ENCODE assay signal across 13 mouse cellular contexts in the genomic region with DNA sequence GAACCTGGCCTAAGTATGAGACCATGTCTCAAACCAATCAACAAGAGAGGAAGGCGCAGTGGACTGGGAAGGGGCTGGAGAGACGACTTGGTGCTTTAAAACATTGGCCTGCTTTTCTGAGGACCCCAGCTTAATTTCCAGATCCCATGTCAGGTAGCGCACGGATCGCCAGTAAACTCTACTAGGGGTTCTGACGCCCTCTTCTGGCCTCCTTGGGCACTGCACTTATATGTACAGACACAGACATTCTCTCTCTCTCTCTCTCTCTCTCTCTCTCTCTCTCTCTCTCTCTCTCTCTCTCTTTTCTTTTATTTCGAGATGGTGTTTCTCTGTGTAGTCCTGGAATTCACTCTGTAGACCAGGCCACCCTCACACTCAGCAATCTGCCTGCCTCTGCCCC. TPM values are rescaled to one million over a fixed set of nuclear protein-coding genes. Genes with fewer than 3 reads are reported as not detected.
DNase-seq lines count a peak whose midpoint lies in the region; TF ChIP-seq lines count a peak whose summit lies in the region.
"Had no signal": no experiment of that assay in that cellular context is flagged by ENCODE, and none has a peak within 500 bp of the region (broad histone marks: within the 10 kb centered on the region; RNA-seq: fewer than 3 reads in every experiment).

No protein-coding gene starts in this region.

- no peak overlapping the region for H3K4me3 ChIP-seq in gastrocnemius, adult 2 months
- no peak overlapping the region for H3K4me3 ChIP-seq in lung, adult 2 months (replicated peaks; ENCODE audit: extremely low read depth, low read depth, low read length)
- no peak overlapping the region for H3K4me3 ChIP-seq in MEL (ENCODE audit: control insufficient read depth in 1 of 2, insufficient read depth in 1 of 2, low read depth in 2 of 2, low read length in 2 of 2)
- no peak overlapping the region for H3K4me3 ChIP-seq in limb, embryonic 10.5 days
- H3K4me3 ChIP-seq: lung, embryonic 15.5 days; myocyte had no signal

- H3K79me2 ChIP-seq in MEL (ENCODE audit: control insufficient read depth, insufficient read depth, low read length, poor library complexity): peaks cover 2% of the 10 kb centered on the region; the same call in 1 of the 2 replicates

- peak; percentile 12; the same call in 1 of the 2 replicates for TF ChIP-seq CTCF in gastrocnemius, adult 2 months (IDR thresholded peaks at IDR 0.05)
- TF ChIP-seq CTCF in lung, adult 2 months (IDR thresholded peaks at IDR 0.05; ENCODE audit: insufficient read depth, low read length): 0 out of 2 replicates have a peak, but pooled peaks have one; percentile 17
- peak; percentile 37 to 51 (median 49) for TF ChIP-seq CTCF in MEL (IDR thresholded peaks at IDR 0.05 in 2 of 3, conservative IDR thresholded peaks at IDR 0.05 in 1 of 3; ENCODE audit: control insufficient read depth in 1 of 3, insufficient read depth in 1 of 3, low read depth in 2 of 3, low read length in 3 of 3, poor library complexity in 1 of 3, severe bottlenecking in 1 of 3)

- no peak for TF ChIP-seq POLR2A in lung, adult 2 months (IDR thresholded peaks at IDR 0.05; ENCODE audit: borderline replicate concordance, extremely low read depth, low read depth, low read length)
- no peak for TF ChIP-seq POLR2A in MEL (IDR thresholded peaks at IDR 0.05; ENCODE audit: control insufficient read depth in 1 of 2, insufficient read depth in 1 of 2, low read depth in 1 of 2, low read length in 2 of 2, poor library complexity in 1 of 2)

- no peaks in the 10 kb centered on the region for H3K9me3 ChIP-seq in MEL (replicated peaks; ENCODE audit: insufficient read depth, low read length)
- H3K9me3 ChIP-seq in limb, embryonic 10.5 days (replicated peaks): no peaks in the 10 kb centered on the region
- H3K9me3 ChIP-seq: lung, embryonic 15.5 days had no signal

- 82% methylated on average over 7 of the region's 7 CpGs for WGBS in lung, adult 2 months
- WGBS in limb, embryonic 10.5 days: 79% methylated on average over 7 of the region's 7 CpGs

- TF ChIP-seq EP300 in MEL (IDR thresholded peaks at IDR 0.05; ENCODE audit: low read depth in 1 of 2, low read length in 2 of 2): no peak

- no peaks in the 10 kb centered on the region for H3K27me3 ChIP-seq in MEL (ENCODE audit: control insufficient read depth in 1 of 2, insufficient read depth in 2 of 2, low read length in 2 of 2)
- no peaks in the 10 kb centered on the region for H3K27me3 ChIP-seq in splenic B cell, adult 2 months (ENCODE audit: control insufficient read depth, insufficient read depth, low read length, poor library complexity, severe bottlenecking)
- H3K27me3 ChIP-seq in limb, embryonic 10.5 days (ENCODE audit: low read depth, poor library complexity, severe bottlenecking): 0 out of 2 replicates have a peak, but pooled peaks cover 3% of the 10 kb centered on the region
- H3K27me3 ChIP-seq: lung, embryonic 15.5 days had no signal

- peaks cover 0 to 3% of the 10 kb centered on the region in 2 experiments; a peak in 1 of 4 replicates for H3K36me3 ChIP-seq in MEL (ENCODE audit: control insufficient read depth in 1 of 2, insufficient read depth in 2 of 2, low read length in 2 of 2)
- no peaks in the 10 kb centered on the region for H3K36me3 ChIP-seq in splenic B cell, adult 2 months (ENCODE audit: control insufficient read depth, insufficient read depth, low read length, poor library complexity, severe bottlenecking)
- no peaks in the 10 kb centered on the region for H3K36me3 ChIP-seq in limb, embryonic 10.5 days
- H3K36me3 ChIP-seq: lung, embryonic 15.5 days had no signal

- no peak overlapping the region for H3K27ac ChIP-seq in gastrocnemius, adult 2 months
- no peak overlapping the region for H3K27ac ChIP-seq in MEL (ENCODE audit: control insufficient read depth, low read depth, low read length)
- H3K27ac ChIP-seq in limb, embryonic 10.5 days: no peak overlapping the region

- TF ChIP-seq RAD21 in MEL (IDR thresholded peaks at IDR 0.05; ENCODE audit: low read depth, low read length): peak; percentile 47

- intact Hi-C loops in gastrocnemius, adult 2 months (cut with DNase I): no loop called here

- no peak for DNase-seq in gastrocnemius, adult 2 months
- no peak for DNase-seq in gastrocnemius, adult 18-20 months (ENCODE audit: low spot score)
- DNase-seq in lung, adult 2 months: no peak
- no peak for DNase-seq in lung, postnatal 4 days
- DNase-seq in MEL (ENCODE audit: low read depth, low spot score): peak; percentile 38
- DNase-seq in splenic B cell, adult 2 months (ENCODE audit: low read depth, low spot score): peak; percentile 37
- no peak for DNase-seq in limb, embryonic 10.5 days (ENCODE audit: low spot score)
- no peak for DNase-seq in urinary bladder, postnatal 36 days (ENCODE audit: low spot score in 2 of 2)
- DNase-seq: adrenal gland, postnatal 36 days; cerebellum, adult 18-20 months; kidney, postnatal 4 days had no signal

- H3K9ac ChIP-seq in MEL (ENCODE audit: control insufficient read depth, low read depth, low read length, poor library complexity, severe bottlenecking): no peak overlapping the region
- H3K9ac ChIP-seq: lung, embryonic 15.5 days had no signal

- peaks cover 19% of the 10 kb centered on the region for H3K4me1 ChIP-seq in lung, adult 2 months (ENCODE audit: control insufficient read depth, insufficient read depth, low read length)
- H3K4me1 ChIP-seq in MEL (ENCODE audit: control insufficient read depth in 1 of 2, insufficient read depth in 2 of 2, low read length in 2 of 2): peaks cover 0 to 8% of the 10 kb centered on the region in 2 experiments; a peak in 1 of 4 replicates
- H3K4me1 ChIP-seq in limb, embryonic 10.5 days: peaks cover 20% of the 10 kb centered on the region

TF ChIP-seq in MEL, 35 proteins besides CTCF, POLR2A, EP300 and RAD21:
- TF ChIP-seq ZC3H11A (IDR thresholded peaks at IDR 0.05; ENCODE audit: low read depth, low read length) (peak; percentile 52), SMC3 (IDR thresholded peaks at IDR 0.05; ENCODE audit: low read depth, low read length) (peak; percentile 50), ZKSCAN1 (IDR thresholded peaks at IDR 0.05; ENCODE audit: low read depth, low read length) (no peak), JUND (IDR thresholded peaks at IDR 0.05; ENCODE audit: low read depth, low read length) (peak; percentile 79; the same call in 1 of the 2 replicates)

RNA-seq across cellular contexts. Expression of a gene that starts 60.0 kb away (rescaled TPM):
- 1 to 10 TPM; 5.6 to 8.1 TPM for total RNA-seq in gastrocnemius, adult 2 months (2021)
- 1 to 10 TPM; 3.8 to 5.5 TPM for total RNA-seq in gastrocnemius, adult 18-20 months (2021)
- 13.7 and 19.8 TPM in 2 replicates for polyA plus RNA-seq in lung, adult 2 months (2012; rRNA removed)
- total RNA-seq in MEL (2012; rRNA removed): 21.7 and 29.3 TPM in 2 replicates
- 10 to 100 TPM; 25.5 to 34.9 TPM for polyA plus RNA-seq in MEL (2012; ENCODE audit: insufficient read depth in 1 of 2, insufficient read length in 2 of 2, low read depth in 1 of 2, low replicate concordance in 2 of 2, missing spikeins in 1 of 2)
- polyA plus RNA-seq in limb, embryonic 10.5 days (2016; fragmentation: Nextera tagmentation; extraction: Ambion mirVana): 3.9 and 4.1 TPM in 2 replicates

Comparison
In these comparisons a context has a peak if more than half of its experiments do, and no peak if none do; other contexts are left out.
1. DNase-seq: peak in MEL (single experiment) and splenic B cell, adult 2 months (single experiment); none in gastrocnemius, adult 2 months (single experiment), gastrocnemius, adult 18-20 months (single experiment), lung, adult 2 months (single experiment), lung, postnatal 4 days (0 of 2), limb, embryonic 10.5 days (single experiment) and urinary bladder, postnatal 36 days (0 of 2).
2. Peak in every context shown above with its lines, with median percentiles within 50 percentile points of each other: CTCF ChIP-seq.